Mouse (Mus musculus): ENCODE measurements around the gene Olfr1317. TPM values are rescaled to one million over a fixed set of nuclear protein-coding genes. Genes with fewer than 3 reads are reported as not detected.

Gene Olfr1317
- not detected for polyA plus RNA-seq (2014; fragmentation: Illumina TruSeq; extraction: RNeasy Lipid Tissue Mini Kit (QIAGEN cat#74804); ENCODE audit: low read depth, low replicate concordance)

GRCm38 (mm10) chr2:112140029-112140428, at the start of gene Olfr1317:
Gene Olfr1317, plus strand, starts transcription at chr2:112140329.

GRCm38 (mm10) chr2:112096681-112097080, 43.4 kb upstream of the Olfr1317 start, which contains the start of gene Olfr1314:
Gene Olfr1314, minus strand, starts transcription at chr2:112096781.

GRCm38 (mm10) chr2:112115340-112115739, 24.8 kb upstream of the Olfr1317 start, which contains the start of gene Olfr1315-ps1:
Gene Olfr1315-ps1, minus strand, starts transcription at chr2:112115440.

GRCm38 (mm10) chr2:112134877-112135276, 5.3 kb upstream of the Olfr1317 start, which contains the start of gene Olfr1316:
Gene Olfr1316, minus strand, starts transcription at chr2:112134977.

GRCm38 (mm10) chr2:112153898-112154297, 13.8 kb downstream of the Olfr1317 start, which contains the start of gene Olfr1318:
Gene Olfr1318, plus strand, starts transcription at chr2:112154198.

Other genes with a start within 250 kb of the Olfr1317 start
- gene Olfr1306, start 224.1 kb upstream of the Olfr1317 start, polyA plus RNA-seq (2014; fragmentation: Illumina TruSeq; extraction: RNeasy Lipid Tissue Mini Kit (QIAGEN cat#74804); ENCODE audit: low read depth, low replicate concordance) = not detected
- not detected for gene Olfr1307, start 190.9 kb upstream of the Olfr1317 start, polyA plus RNA-seq (2014; fragmentation: Illumina TruSeq; extraction: RNeasy Lipid Tissue Mini Kit (QIAGEN cat#74804); ENCODE audit: low read depth, low replicate concordance)
- gene Olfr1308, start 175.4 kb upstream of the Olfr1317 start, polyA plus RNA-seq (2014; fragmentation: Illumina TruSeq; extraction: RNeasy Lipid Tissue Mini Kit (QIAGEN cat#74804); ENCODE audit: low read depth, low replicate concordance) = not detected
- gene Olfr1309, start 150.0 kb upstream of the Olfr1317 start, polyA plus RNA-seq (2014; fragmentation: Illumina TruSeq; extraction: RNeasy Lipid Tissue Mini Kit (QIAGEN cat#74804); ENCODE audit: low read depth, low replicate concordance) = not detected
- not detected for gene Olfr1310, start 127.6 kb upstream of the Olfr1317 start, polyA plus RNA-seq (2014; fragmentation: Illumina TruSeq; extraction: RNeasy Lipid Tissue Mini Kit (QIAGEN cat#74804); ENCODE audit: low read depth, low replicate concordance)
- not detected for gene Olfr1311, start 115.9 kb upstream of the Olfr1317 start, polyA plus RNA-seq (2014; fragmentation: Illumina TruSeq; extraction: RNeasy Lipid Tissue Mini Kit (QIAGEN cat#74804); ENCODE audit: low read depth, low replicate concordance)
- not detected for gene Olfr1312, start 90.1 kb upstream of the Olfr1317 start, polyA plus RNA-seq (2014; fragmentation: Illumina TruSeq; extraction: RNeasy Lipid Tissue Mini Kit (QIAGEN cat#74804); ENCODE audit: low read depth, low replicate concordance)
- gene Olfr1313, start 62.5 kb upstream of the Olfr1317 start, polyA plus RNA-seq (2014; fragmentation: Illumina TruSeq; extraction: RNeasy Lipid Tissue Mini Kit (QIAGEN cat#74804); ENCODE audit: low read depth, low replicate concordance) = not detected
- not detected for gene Olfr1314, start 43.5 kb upstream of the Olfr1317 start, polyA plus RNA-seq (2014; fragmentation: Illumina TruSeq; extraction: RNeasy Lipid Tissue Mini Kit (QIAGEN cat#74804); ENCODE audit: low read depth, low replicate concordance)
- not detected for gene Olfr1315-ps1, start 24.9 kb upstream of the Olfr1317 start, polyA plus RNA-seq (2014; fragmentation: Illumina TruSeq; extraction: RNeasy Lipid Tissue Mini Kit (QIAGEN cat#74804); ENCODE audit: low read depth, low replicate concordance)
- not detected for gene Olfr1316, start 5.4 kb upstream of the Olfr1317 start, polyA plus RNA-seq (2014; fragmentation: Illumina TruSeq; extraction: RNeasy Lipid Tissue Mini Kit (QIAGEN cat#74804); ENCODE audit: low read depth, low replicate concordance)
- gene Olfr1318, start 13.9 kb downstream of the Olfr1317 start, polyA plus RNA-seq (2014; fragmentation: Illumina TruSeq; extraction: RNeasy Lipid Tissue Mini Kit (QIAGEN cat#74804); ENCODE audit: low read depth, low replicate concordance) = not detected
- gene Lpcat4, start 99.1 kb downstream of the Olfr1317 start, polyA plus RNA-seq (2014; fragmentation: Illumina TruSeq; extraction: RNeasy Lipid Tissue Mini Kit (QIAGEN cat#74804); ENCODE audit: low read depth, low replicate concordance) = not detected
- not detected for gene Nutm1, start 119.0 kb downstream of the Olfr1317 start, polyA plus RNA-seq (2014; fragmentation: Illumina TruSeq; extraction: RNeasy Lipid Tissue Mini Kit (QIAGEN cat#74804); ENCODE audit: low read depth, low replicate concordance)
- gene Nop10, start 121.6 kb downstream of the Olfr1317 start, polyA plus RNA-seq (2014; fragmentation: Illumina TruSeq; extraction: RNeasy Lipid Tissue Mini Kit (QIAGEN cat#74804); ENCODE audit: low read depth, low replicate concordance) = 25.4 TPM
- 10.0 TPM for gene Slc12a6, start 125.5 kb downstream of the Olfr1317 start, polyA plus RNA-seq (2014; fragmentation: Illumina TruSeq; extraction: RNeasy Lipid Tissue Mini Kit (QIAGEN cat#74804); ENCODE audit: low read depth, low replicate concordance)
- gene Gm21985, start 126.0 kb downstream of the Olfr1317 start, polyA plus RNA-seq (2014; fragmentation: Illumina TruSeq; extraction: RNeasy Lipid Tissue Mini Kit (QIAGEN cat#74804); ENCODE audit: low read depth, low replicate concordance) = 0.08 TPM
- 58.8 TPM for gene Emc4, start 227.7 kb downstream of the Olfr1317 start, polyA plus RNA-seq (2014; fragmentation: Illumina TruSeq; extraction: RNeasy Lipid Tissue Mini Kit (QIAGEN cat#74804); ENCODE audit: low read depth, low replicate concordance)
- gene Katnbl1, start 238.9 kb downstream of the Olfr1317 start, polyA plus RNA-seq (2014; fragmentation: Illumina TruSeq; extraction: RNeasy Lipid Tissue Mini Kit (QIAGEN cat#74804); ENCODE audit: low read depth, low replicate concordance) = 13.6 TPM